Mouse (Mus musculus): Measurements from ENCODE around the gene Setx.
"Not testable (repeated sequence)": the region's sequence is repeated elsewhere in the genome, so short reads cannot be mapped to it uniquely, and the experiment has no call there.

DNA sequence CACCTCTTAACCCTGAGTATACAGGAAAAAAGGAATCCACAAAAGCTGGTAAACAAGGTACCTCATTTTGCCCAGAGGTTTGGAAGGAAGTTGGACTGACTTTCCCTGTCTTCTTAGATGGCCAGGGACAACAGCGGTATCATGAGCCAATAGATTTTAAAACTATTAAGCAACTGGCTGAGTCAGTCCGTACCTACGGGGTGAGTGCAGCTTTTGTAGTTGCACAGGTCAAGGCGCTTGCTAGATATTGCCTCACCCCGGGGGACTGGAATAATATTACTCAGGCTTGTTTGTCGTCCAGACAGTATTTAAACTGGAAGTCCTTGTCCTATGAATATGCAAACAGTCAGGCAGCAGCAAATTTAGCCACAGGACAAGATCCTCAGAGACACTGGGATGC lies 34.7 kb upstream of the Setx start:
- TF ChIP-seq POLR2A, CTCF (IDR thresholded peaks at IDR 0.05; ENCODE audit: insufficient read depth, low read depth, low read length): not testable (repeated sequence)
